Mouse (Mus musculus) Patski (cell line): ENCODE measurements around the gene 4930562C15Rik. TPM values are rescaled to one million over a fixed set of nuclear protein-coding genes. Genes with fewer than 3 reads are reported as not detected.

Experiments
- ATAC-seq: fragments of 100-300 bp; one replicate; pipeline ENCODE4 v1.8.0; 2021
- CTCF ChIA-PET: fragments of 350-600 bp; sonication (Branson Sonifier 250); formaldehyde crosslinking; loops from one replicate; lab custom pipeline; 2022; ENCODE audit warnings: inconsistent platforms; lab: Charles Lee
- POLR2A ChIA-PET: fragments of 350-600 bp; sonication (Branson Sonifier 250); formaldehyde crosslinking; loops from one replicate; lab custom pipeline; 2022; ENCODE audit warnings: antibody characterized with exemption, inconsistent platforms; lab: Charles Lee
- DNase-seq: peaks from one replicate; pipeline ENCODE4 v3.0.0-alpha.2; 2011; ENCODE audit warnings: low read depth, low spot score
- H3K27me3 ChIP-seq: fragments of 371-371 bp; one replicate; pipeline ENCODE4 v1.5.1; 2021
- CTCF ChIP-seq: fragments of 100-300 bp; IDR thresholded peaks from one replicate; pipeline ENCODE4 v1.5.1; 2021
- in situ Hi-C: fragments of 300-500 bp; cut with MboI; formaldehyde crosslinking; loops from 3 replicates; pipeline ENCODE4 v1.11.1; 2018; ENCODE audit warnings: low pct_unique_long_range_greater_than_20kb, mixed read lengths
- polyA plus RNA-seq: library from polyadenylated mRNA; unstranded; gene quantifications from one replicate; pipeline ENCODE4 v1.2.3, GENCODE M21; 2021

The 4930562C15Rik gene
- polyA plus RNA-seq, 1 experiment from 2014 or later, result 0.89 TPM

DNA sequence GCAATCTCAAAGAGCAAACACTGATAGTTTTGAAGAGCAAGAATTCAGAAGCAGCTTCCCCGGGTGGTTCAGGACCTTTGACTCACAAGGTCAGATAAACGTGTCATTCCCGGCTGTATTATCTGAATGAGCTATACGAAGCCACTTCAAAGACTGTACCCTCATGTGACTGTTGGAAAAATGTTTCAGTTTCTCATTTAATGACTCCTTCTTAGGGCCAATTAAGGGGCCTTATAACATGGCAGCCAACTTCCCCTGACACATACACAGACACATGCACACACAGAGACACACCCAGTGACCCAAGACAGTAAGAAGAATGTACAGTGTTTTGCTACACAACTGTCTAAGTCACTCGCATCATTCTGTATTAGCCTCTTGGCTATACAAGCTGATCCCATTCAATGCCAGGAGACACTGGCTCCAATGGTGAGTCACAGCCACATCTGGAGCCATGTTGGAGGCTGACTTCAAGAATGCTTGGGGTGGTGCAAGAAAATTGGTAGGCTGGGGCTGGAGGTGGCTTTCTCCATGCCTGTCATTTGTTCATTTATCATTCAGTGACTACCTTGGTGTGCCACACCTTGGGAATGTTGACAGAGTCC is 19.9 kb downstream of the 4930562C15Rik start:
- POLR2A ChIA-PET, result no interaction called here
- TF ChIP-seq CTCF, result no peak
- in situ Hi-C loops, result no loop called here
- ATAC-seq (no peak), DNase-seq (no peak)
- no peaks in the 10 kb centered on the region for H3K27me3 ChIP-seq
- CTCF ChIA-PET, result no interaction called here

GRCm38 (mm10) chr16:4861392-4861791 is 26.2 kb downstream of the 4930562C15Rik start:
- TF ChIP-seq CTCF, result no peak
- in situ Hi-C loops, result loop anchor here (10.0 kb wide), 1 partner anchor 167 kb away; no protein-coding TSS in a partner anchor
- ChIA-PET CTCF (no interaction called here), POLR2A (no interaction called here)
- ATAC-seq, result no peak
- no peak for DNase-seq
- H3K27me3 ChIP-seq, result peaks cover 5% of the 10 kb centered on the region

GRCm38 (mm10) chr16:4862863-4863483 is 27.8 kb downstream of the 4930562C15Rik start:
- in situ Hi-C loops, result loop anchor here (10.0 kb wide), 1 partner anchor 168 kb away; no protein-coding TSS in a partner anchor
- peaks cover 5% of the 10 kb centered on the region for H3K27me3 ChIP-seq
- peak; percentile 83 for ATAC-seq
- no peak for DNase-seq
- TF ChIP-seq CTCF, result no peak
- ChIA-PET POLR2A (no interaction called here), CTCF (interaction anchor here (0.8 to 1.9 kb wide), 11 partner anchors 11 to 279 kb away, joined by 3 to 7 read pairs (median 3); no protein-coding TSS in a partner anchor)

- ChIA-PET POLR2A (no interaction called here), CTCF (interaction anchor here (0.6 to 3.2 kb wide), 7 partner anchors 50 to 632 kb away, joined by 3 to 11 read pairs (median 3); no protein-coding TSS in a partner anchor)
- no peak for TF ChIP-seq CTCF
- peaks cover 5% of the 10 kb centered on the region for H3K27me3 ChIP-seq
- no peak for DNase-seq
- ATAC-seq, result no peak
- in situ Hi-C loops, result loop anchor here (10.0 kb wide), 1 partner anchor 169 kb away; no protein-coding TSS in a partner anchor
These were observed 28.5 kb downstream of the 4930562C15Rik start for GRCm38 (mm10) chr16:4863742-4864141.

DNA sequence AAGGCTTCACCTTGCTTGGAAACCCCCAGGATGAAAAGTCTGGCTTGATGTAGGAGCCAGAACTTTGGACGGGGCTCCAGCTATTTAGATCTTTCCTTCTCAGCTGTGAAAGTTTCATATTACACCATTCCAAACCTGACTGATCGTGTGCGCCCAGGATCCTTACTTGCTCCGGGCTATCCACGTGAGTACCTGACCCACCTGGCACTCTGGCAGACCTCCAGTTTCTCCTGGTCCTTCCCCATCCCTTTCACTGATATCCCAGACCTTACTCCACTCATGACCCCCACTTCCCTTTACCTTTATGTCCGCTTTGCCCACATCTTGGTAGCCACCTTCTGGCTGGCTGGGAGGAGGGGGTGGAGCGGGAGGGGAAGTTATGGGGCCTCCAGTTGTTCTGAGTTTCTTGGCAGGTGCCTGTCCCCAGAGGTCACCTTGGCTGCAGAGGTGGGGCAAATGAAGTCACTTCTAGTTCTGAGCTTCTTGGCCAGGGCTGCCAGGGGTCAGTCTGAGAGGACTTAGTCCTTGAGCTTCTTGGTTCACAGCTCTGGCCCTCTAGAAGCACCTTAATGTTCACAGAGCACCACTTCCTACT is 31.0 kb downstream of the 4930562C15Rik start:
- no peaks in the 10 kb centered on the region for H3K27me3 ChIP-seq
- CTCF ChIA-PET, result interaction anchor here (2.3 to 3.2 kb wide), 2 partner anchors 11 to 47 kb away, joined by 6 to 11 read pairs; no protein-coding TSS in a partner anchor
- no peak for DNase-seq
- in situ Hi-C loops, result loop anchor here (10.0 kb wide), 1 partner anchor 171 kb away; no protein-coding TSS in a partner anchor
- no peak for TF ChIP-seq CTCF
- ATAC-seq, result no peak
- POLR2A ChIA-PET, result no interaction called here

DNA sequence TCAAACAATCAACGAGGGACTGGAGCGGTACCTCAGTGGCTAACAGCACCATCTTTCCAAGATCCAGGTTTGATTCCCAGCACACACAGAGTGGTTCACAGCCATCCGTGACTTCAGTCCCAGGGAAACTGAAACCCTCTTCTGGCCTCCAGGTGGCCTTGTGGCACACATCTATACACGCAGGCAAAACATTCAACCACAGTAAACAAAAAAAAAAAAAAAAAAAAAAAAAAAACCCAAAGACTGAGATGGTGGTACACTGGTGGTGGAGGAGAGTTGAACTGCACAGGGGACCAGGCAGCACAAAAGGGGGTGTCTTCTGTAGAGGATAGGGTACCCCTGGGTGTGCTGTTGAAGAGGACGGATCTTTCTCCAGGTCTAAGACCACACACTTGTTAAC is 35.3 kb downstream of the 4930562C15Rik start:
- ATAC-seq (no peak), DNase-seq (no peak)
- no peaks in the 10 kb centered on the region for H3K27me3 ChIP-seq
- no peak for TF ChIP-seq CTCF
- CTCF ChIA-PET, result interaction anchor here (3.1 kb wide), 1 partner anchor 43 kb away, joined by 12 read pairs; no protein-coding TSS in a partner anchor
- in situ Hi-C loops, result no loop called here
- POLR2A ChIA-PET, result no interaction called here

DNA sequence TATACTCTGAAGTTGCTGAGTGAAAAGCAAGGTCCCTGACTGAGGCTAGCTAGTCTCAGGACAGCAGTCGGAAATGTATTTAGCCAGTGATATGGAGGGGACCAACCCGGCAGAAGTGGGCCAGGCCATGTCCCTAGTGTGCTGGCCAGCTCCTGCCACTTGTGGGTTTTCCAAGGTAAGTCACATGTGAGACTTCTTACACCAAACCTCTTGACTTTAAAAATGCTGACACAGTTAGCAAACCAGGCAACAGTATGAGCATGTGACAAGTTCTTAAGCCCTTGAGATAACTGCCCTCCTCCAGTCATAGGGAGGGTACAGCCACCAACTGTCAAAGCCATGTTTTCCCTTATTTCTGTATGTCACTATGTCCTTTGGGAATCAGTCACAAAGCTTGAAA is 36.7 kb downstream of the 4930562C15Rik start:
- in situ Hi-C loops, result no loop called here
- POLR2A ChIA-PET, result no interaction called here

GRCm38 (mm10) chr16:4875198-4876032 is 40.2 kb downstream of the 4930562C15Rik start:
- in situ Hi-C loops, result no loop called here
- ChIA-PET POLR2A (interaction anchor here (1.3 kb wide), 1 partner anchor 11 kb away, joined by 3 read pairs; no protein-coding TSS in a partner anchor), CTCF (interaction anchor here (1.8 kb wide), 1 partner anchor 13 kb away, joined by 4 read pairs; no protein-coding TSS in a partner anchor)
- ATAC-seq (no peak), DNase-seq (no peak)
- no peak for TF ChIP-seq CTCF
- H3K27me3 ChIP-seq, result no peaks in the 10 kb centered on the region

More for the DNA sequence above, 36.7 kb downstream of the 4930562C15Rik start:
- ATAC-seq (no peak), DNase-seq (no peak)
- H3K27me3 ChIP-seq, result no peaks in the 10 kb centered on the region
- TF ChIP-seq CTCF, result no peak
- CTCF ChIA-PET, result interaction anchor here (3.1 kb wide), 1 partner anchor 42 kb away, joined by 12 read pairs; no protein-coding TSS in a partner anchor

GRCm38 (mm10) chr16:4876033-4876680 is 40.9 kb downstream of the 4930562C15Rik start:
- no peak for TF ChIP-seq CTCF
- ChIA-PET CTCF (interaction anchor here (1.8 kb wide), 2 partner anchors 11 to 14 kb away, joined by 4 to 6 read pairs; no protein-coding TSS in a partner anchor), POLR2A (interaction anchor here (1.3 kb wide), 1 partner anchor 11 kb away, joined by 3 read pairs; no protein-coding TSS in a partner anchor)

More at GRCm38 (mm10) chr16:4876033-4876680, 40.9 kb downstream of the 4930562C15Rik start:
- no peak for ATAC-seq
- in situ Hi-C loops, result no loop called here
- DNase-seq, result no peak
- no peaks in the 10 kb centered on the region for H3K27me3 ChIP-seq
